Mouse (Mus musculus): Measurements from ENCODE around the gene St6galnac3.

Gene St6galnac3

GRCm38 (mm10) chr3:153733364-153734159 is 8.6 kb upstream of the St6galnac3 start:
- peak; percentile 89 for DNase-seq

GRCm38 (mm10) chr3:153732749-153733148 is 7.8 kb upstream of the St6galnac3 start:
- no peak for DNase-seq

- DNase-seq, result no peak
Observed at GRCm38 (mm10) chr3:153732035-153732434, 7.1 kb upstream of the St6galnac3 start.

- no peak for DNase-seq
Observed at GRCm38 (mm10) chr3:153728577-153728976, 3.6 kb upstream of the St6galnac3 start.

GRCm38 (mm10) chr3:153723467-153724079 is 1.4 kb downstream of the St6galnac3 start:
- DNase-seq, result no peak

- peak; percentile 43 for DNase-seq
Observed at GRCm38 (mm10) chr3:153721525-153721924, 3.4 kb downstream of the St6galnac3 start.

GRCm38 (mm10) chr3:153720922-153721321 is 4.1 kb downstream of the St6galnac3 start:
- peak; percentile 21 for DNase-seq

GRCm38 (mm10) chr3:153720296-153720695 is 4.7 kb downstream of the St6galnac3 start:
- DNase-seq, result no peak

- DNase-seq, result no peak
Observed at GRCm38 (mm10) chr3:153719256-153719970, 5.6 kb downstream of the St6galnac3 start.

GRCm38 (mm10) chr3:153718724-153719123 is 6.2 kb downstream of the St6galnac3 start:
- peak; percentile 65 for DNase-seq

- no peak for DNase-seq
Observed at GRCm38 (mm10) chr3:153717742-153718141, 7.2 kb downstream of the St6galnac3 start.

- no peak for DNase-seq
Observed at GRCm38 (mm10) chr3:153715646-153716045, 9.3 kb downstream of the St6galnac3 start.

- DNase-seq, result no peak
Observed at GRCm38 (mm10) chr3:153710545-153710944, 14.4 kb downstream of the St6galnac3 start.

GRCm38 (mm10) chr3:153707687-153708086 is 17.3 kb downstream of the St6galnac3 start:
- no peak for DNase-seq

GRCm38 (mm10) chr3:153706901-153707300 is 18.1 kb downstream of the St6galnac3 start:
- DNase-seq, result no peak

GRCm38 (mm10) chr3:153701752-153702740 is 22.9 kb downstream of the St6galnac3 start:
- no peak for DNase-seq

- DNase-seq, result no peak
Observed at GRCm38 (mm10) chr3:153701172-153701571, 23.8 kb downstream of the St6galnac3 start.

GRCm38 (mm10) chr3:153699086-153699485 is 25.9 kb downstream of the St6galnac3 start:
- DNase-seq, result no peak

GRCm38 (mm10) chr3:153692978-153693377 is 32.0 kb downstream of the St6galnac3 start:
- no peak for DNase-seq

GRCm38 (mm10) chr3:153692206-153692813 is 32.7 kb downstream of the St6galnac3 start:
- DNase-seq, result peak; percentile 24

GRCm38 (mm10) chr3:153691537-153691936 is 33.4 kb downstream of the St6galnac3 start:
- DNase-seq, result peak; percentile 79

GRCm38 (mm10) chr3:153690553-153690952 is 34.4 kb downstream of the St6galnac3 start:
- DNase-seq, result peak; percentile 42
